Comparison of ENCODE assay signal across 9 mouse cellular contexts in the genomic region with DNA sequence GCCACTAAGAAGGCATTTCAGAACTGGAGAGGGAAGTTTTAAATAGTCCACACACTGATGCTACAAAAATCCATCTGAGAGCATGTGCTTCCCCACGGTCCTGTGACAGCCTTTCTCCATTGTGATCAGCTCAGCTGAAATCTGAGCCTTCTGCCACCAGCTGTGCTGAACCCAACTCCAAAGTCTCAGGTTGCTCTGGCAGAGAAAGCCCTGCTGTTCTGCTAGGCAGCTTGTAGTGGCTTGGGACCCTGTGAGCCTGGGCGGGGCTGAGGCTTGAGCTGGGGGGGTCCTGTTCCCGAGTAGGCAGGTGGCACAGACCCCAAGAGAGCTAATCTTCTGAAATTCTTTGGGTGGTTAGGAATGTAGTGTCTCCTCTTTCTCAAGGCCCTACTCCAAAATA.
DNase-seq lines count a peak whose midpoint lies in the region; ATAC-seq and TF ChIP-seq lines count a peak whose summit lies in the region.
"Had no signal": no experiment of that assay in that cellular context is flagged by ENCODE, and none has a peak within 500 bp of the region (broad histone marks: within the 10 kb centered on the region; RNA-seq: fewer than 3 reads in every experiment).

No protein-coding gene starts in this region.

- H3K9me3 ChIP-seq in embryonic facial prominence, embryonic 11.5 days (replicated peaks; ENCODE audit: control insufficient read depth, low read length), result no peaks in the 10 kb centered on the region

- no peak for TF ChIP-seq CTCF in gastrocnemius, adult 2 months (IDR thresholded peaks at IDR 0.05)

- H3K27ac ChIP-seq in gastrocnemius, adult 2 months, result peak overlapping the region; percentile 35; the same call in 1 of the 2 replicates
- no peak overlapping the region for H3K27ac ChIP-seq in embryonic facial prominence, embryonic 11.5 days (replicated peaks; ENCODE audit: low read depth, low read length)

- DNase-seq in gastrocnemius, adult 2 months, result no peak
- DNase-seq in gastrocnemius, postnatal 10 days, result no peak
- peak; percentile 12 to 31 for DNase-seq in kidney, postnatal 4 days
- no peak for DNase-seq in kidney, postnatal 14 days
- peak; percentile 76 for DNase-seq in embryonic facial prominence, embryonic 11.5 days (ENCODE audit: low spot score)
- peak; percentile 83 for DNase-seq in mesoderm, embryonic 11.5 days (ENCODE audit: low read depth, low spot score)
- no peak for DNase-seq in urinary bladder, postnatal 25 days (ENCODE audit: low spot score)
- no peak for DNase-seq in adrenal gland, postnatal 36 days

- ATAC-seq in embryonic facial prominence, embryonic 11.5 days (replicated peaks; ENCODE audit: insufficient number of reproducible peaks, low FRiP score, low TSS enrichment, low read depth), result peak; percentile 85

- H3K4me3 ChIP-seq in gastrocnemius, adult 2 months, result no peak overlapping the region
- H3K4me3 ChIP-seq in embryonic facial prominence, embryonic 11.5 days (ENCODE audit: low read depth, low read length), result no peak overlapping the region
- H3K4me3 ChIP-seq: megakaryocyte, embryonic 14.5 days had no signal

- H3K36me3 ChIP-seq in embryonic facial prominence, embryonic 11.5 days (replicated peaks; ENCODE audit: control insufficient read depth, insufficient read depth, low read depth, low read length), result no peaks in the 10 kb centered on the region

- H3K4me2 ChIP-seq in embryonic facial prominence, embryonic 11.5 days (ENCODE audit: low read depth, low read length), result no peak overlapping the region

- H3K27me3 ChIP-seq in embryonic facial prominence, embryonic 11.5 days (ENCODE audit: control insufficient read depth, insufficient read depth, low read length), result no peaks in the 10 kb centered on the region
- H3K27me3 ChIP-seq: megakaryocyte, embryonic 14.5 days had no signal

- no peaks in the 10 kb centered on the region for H3K4me1 ChIP-seq in embryonic facial prominence, embryonic 11.5 days (ENCODE audit: control insufficient read depth, insufficient read depth, low read length)
- H3K4me1 ChIP-seq: megakaryocyte, embryonic 14.5 days had no signal

- H3K9ac ChIP-seq in embryonic facial prominence, embryonic 11.5 days (replicated peaks; ENCODE audit: low read length), result no peak overlapping the region

- intact Hi-C loops in gastrocnemius, adult 2 months (cut with DNase I), result no loop called here

- WGBS in embryonic facial prominence, embryonic 11.5 days, result 0% methylated on average over 3 of the region's 3 CpGs

Comparison
In these comparisons a context has a peak if more than half of its experiments do, and no peak if none do; other contexts are left out.
1. DNase-seq: peak in kidney, postnatal 4 days (2 of 2), embryonic facial prominence, embryonic 11.5 days (single experiment) and mesoderm, embryonic 11.5 days (single experiment); none in gastrocnemius, adult 2 months (single experiment), gastrocnemius, postnatal 10 days (single experiment), kidney, postnatal 14 days (single experiment), urinary bladder, postnatal 25 days (single experiment) and adrenal gland, postnatal 36 days (0 of 2).